Mouse (Mus musculus) adrenal gland, postnatal 4 days (tissue): ENCODE results near the gene Hdac4. TPM values are rescaled to one million over a fixed set of nuclear protein-coding genes. Genes with fewer than 3 reads are reported as not detected.

Experiments
- DNase-seq, 2 experiments: peaks; one replicate each; pipeline ENCODE4 v3.0.0; 2021 to 2022; ENCODE audit warnings: low spot score in 2 of 2, mixed read lengths in 2 of 2
- total RNA-seq, 2 experiments: library from RNA; stranded (reverse); gene quantifications; 2 replicates each; pipeline ENCODE4 v1.2.3; 2021

Gene Hdac4
- total RNA-seq, 2 experiments from 2014 or later: 93.3 to 97.8 TPM

- no peak for DNase-seq
Observed at GRCm38 (mm10) chr1:91981381-91981780, 214.1 kb downstream of the Hdac4 start.

- DNase-seq: no peak
Observed at GRCm38 (mm10) chr1:91978443-91978842, 217.1 kb downstream of the Hdac4 start.

- peak in 1 of 2 experiments; percentile 26 for DNase-seq
Observed at GRCm38 (mm10) chr1:91968710-91969379, 226.7 kb downstream of the Hdac4 start.

GRCm38 (mm10) chr1:91967041-91967440, 228.5 kb downstream of the Hdac4 start:
- no peak for DNase-seq

GRCm38 (mm10) chr1:91964486-91965335, 230.8 kb downstream of the Hdac4 start:
- no peak for DNase-seq

GRCm38 (mm10) chr1:91962256-91962655, 233.2 kb downstream of the Hdac4 start:
- DNase-seq: peak in 1 of 2 experiments; percentile 40

- DNase-seq: no peak
Observed at GRCm38 (mm10) chr1:91961231-91961630, 234.3 kb downstream of the Hdac4 start.

- no peak for DNase-seq
Observed at GRCm38 (mm10) chr1:91959891-91960290, 235.6 kb downstream of the Hdac4 start.

GRCm38 (mm10) chr1:91959044-91959443, 236.5 kb downstream of the Hdac4 start:
- no peak for DNase-seq

- no peak for DNase-seq
Observed at GRCm38 (mm10) chr1:91956229-91956628, 239.3 kb downstream of the Hdac4 start.

GRCm38 (mm10) chr1:91954954-91955353, 240.5 kb downstream of the Hdac4 start:
- DNase-seq: no peak

- DNase-seq: no peak
Observed at GRCm38 (mm10) chr1:91952912-91953311, 242.6 kb downstream of the Hdac4 start.

- DNase-seq: no peak
Observed at GRCm38 (mm10) chr1:91947441-91947840, 248.1 kb downstream of the Hdac4 start.

GRCm38 (mm10) chr1:91942583-91942982, 252.9 kb downstream of the Hdac4 start:
- DNase-seq: no peak

GRCm38 (mm10) chr1:91942031-91942430, 253.5 kb downstream of the Hdac4 start:
- no peak for DNase-seq

GRCm38 (mm10) chr1:91941094-91941493, 254.4 kb downstream of the Hdac4 start:
- DNase-seq: no peak

GRCm38 (mm10) chr1:91935171-91935570, 260.3 kb downstream of the Hdac4 start:
- DNase-seq: no peak

- no peak for DNase-seq
Observed at GRCm38 (mm10) chr1:91933681-91934080, 261.8 kb downstream of the Hdac4 start.

GRCm38 (mm10) chr1:91932221-91932620, 263.3 kb downstream of the Hdac4 start:
- no peak for DNase-seq

- no peak for DNase-seq
Observed at GRCm38 (mm10) chr1:91931786-91932185, 263.7 kb downstream of the Hdac4 start.

GRCm38 (mm10) chr1:91931196-91931595, 264.3 kb downstream of the Hdac4 start:
- DNase-seq: no peak

GRCm38 (mm10) chr1:91929051-91929450, 266.4 kb downstream of the Hdac4 start:
- DNase-seq: no peak
